Comparison of ENCODE assay signal across 8 mouse cellular contexts in the genomic region with DNA sequence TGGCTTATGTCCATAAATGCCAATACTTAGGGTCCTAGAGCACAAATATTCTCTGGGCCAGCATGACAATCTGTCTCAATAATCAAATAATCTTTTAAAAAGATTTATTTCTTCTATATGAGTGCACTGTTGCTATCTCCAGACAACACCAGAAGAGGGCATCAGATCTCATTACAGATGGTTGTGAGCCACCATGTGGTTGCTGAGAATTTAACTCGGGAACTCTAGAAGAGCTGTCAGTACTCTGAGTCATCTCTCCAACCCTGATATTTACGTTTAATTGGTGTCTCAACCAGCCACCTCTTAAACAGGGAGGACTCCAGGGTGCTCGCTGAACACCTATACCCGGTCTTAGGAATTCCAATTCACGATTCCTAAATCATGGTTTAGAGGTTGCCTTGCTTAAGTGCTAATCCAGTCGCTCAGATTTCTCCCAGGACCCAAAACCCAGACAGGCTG. TPM values are rescaled to one million over a fixed set of nuclear protein-coding genes. Genes with fewer than 3 reads are reported as not detected.
DNase-seq lines count a peak whose midpoint lies in the region; ATAC-seq and TF ChIP-seq lines count a peak whose summit lies in the region.
"Not testable (repeated sequence)": the region's sequence is repeated elsewhere in the genome, so short reads cannot be mapped to it uniquely, and the experiment has no call there.

No protein-coding gene starts in this region.

- H3K4me1 ChIP-seq in embryonic facial prominence, embryonic 10.5 days; heart, adult 2 months (ENCODE audit: control insufficient read depth, insufficient read depth, low read length); intestine, embryonic 16.5 days (ENCODE audit: control insufficient read depth, insufficient read depth, low read length); lung, embryonic 15.5 days; neural tube, embryonic 13.5 days (replicated peaks): not testable (repeated sequence)

- intact Hi-C loops in heart, adult 2 months (cut with DNase I) = loop anchor here (2.0 to 5.0 kb wide), 2 partner anchors 37 to 94 kb away; no protein-coding TSS in a partner anchor

- H3K27me3 ChIP-seq in embryonic facial prominence, embryonic 10.5 days (replicated peaks; ENCODE audit: low read depth, poor library complexity, severe bottlenecking); heart, adult 2 months (ENCODE audit: control insufficient read depth, insufficient read depth, low read length); intestine, embryonic 16.5 days (replicated peaks; ENCODE audit: control insufficient read depth, insufficient read depth, low read length); lung, embryonic 15.5 days; neural tube, embryonic 13.5 days: not testable (repeated sequence)

- not testable (repeated sequence) for H3K79me2 ChIP-seq in heart, adult 2 months (replicated peaks; ENCODE audit: control insufficient read depth, insufficient read depth, low read length)

- peak overlapping the region; percentile 72; the same call in 1 of the 2 replicates for H3K9ac ChIP-seq in heart, adult 2 months (ENCODE audit: low read depth, low read length)
- peak overlapping the region; percentile 83 for H3K9ac ChIP-seq in intestine, embryonic 16.5 days (ENCODE audit: low read depth, low read length)
- peak overlapping the region; percentile 78 for H3K9ac ChIP-seq in lung, embryonic 15.5 days
- peak overlapping the region; percentile 81 for H3K9ac ChIP-seq in neural tube, embryonic 13.5 days

- H3K36me3 ChIP-seq in embryonic facial prominence, embryonic 10.5 days (replicated peaks) = peaks cover 46% of the 10 kb centered on the region
- not testable (repeated sequence) for H3K36me3 ChIP-seq in heart, adult 2 months (ENCODE audit: control insufficient read depth, insufficient read depth, low read length)
- H3K36me3 ChIP-seq in intestine, embryonic 16.5 days (ENCODE audit: control insufficient read depth, insufficient read depth, low read length) = peaks cover 26% of the 10 kb centered on the region
- peaks cover 40% of the 10 kb centered on the region for H3K36me3 ChIP-seq in lung, embryonic 15.5 days
- H3K36me3 ChIP-seq in neural tube, embryonic 13.5 days = peaks cover 35% of the 10 kb centered on the region

- DNase-seq in T-cell, adult 2 months (ENCODE audit: low spot score) = peak; percentile 40
- DNase-seq in embryonic facial prominence, embryonic 10.5 days (ENCODE audit: low spot score); heart, adult 2 months: not testable (repeated sequence)
- DNase-seq in layer of hippocampus, postnatal 36 days = peak; percentile 4 to 15
- DNase-seq in thymus, postnatal 25 days = peak; percentile 17

- H3K27ac ChIP-seq in embryonic facial prominence, embryonic 10.5 days (replicated peaks) = peak overlapping the region; percentile 93
- H3K27ac ChIP-seq in heart, adult 2 months = peak overlapping the region; percentile 75
- peak overlapping the region; percentile 70; the same call in 1 of the 2 replicates for H3K27ac ChIP-seq in intestine, embryonic 16.5 days (ENCODE audit: low read length)
- H3K27ac ChIP-seq in lung, embryonic 15.5 days = peak overlapping the region; percentile 73
- 0 out of 2 replicates have a peak overlapping the region, but pooled peaks have one; percentile 33 for H3K27ac ChIP-seq in neural tube, embryonic 13.5 days (replicated peaks)

- TF ChIP-seq EP300 in heart, adult 2 months (IDR thresholded peaks at IDR 0.05; ENCODE audit: insufficient read depth, low read depth, low read length) = not testable (repeated sequence)

- not testable (repeated sequence) for ATAC-seq in intestine, embryonic 16.5 days; lung, embryonic 15.5 days (ENCODE audit: borderline replicate concordance, extremely low read depth, low FRiP score, low TSS enrichment)
- ATAC-seq in neural tube, embryonic 13.5 days (ENCODE audit: low read depth) = peak; percentile 10; the same call in 1 of the 2 replicates

- TF ChIP-seq POLR2A in heart, adult 2 months (IDR thresholded peaks at IDR 0.05; ENCODE audit: insufficient read depth, low read depth, low read length) = not testable (repeated sequence)

- H3K4me2 ChIP-seq in intestine, embryonic 16.5 days (ENCODE audit: low read depth, low read length) = peak overlapping the region; percentile 65
- peak overlapping the region; percentile 74 for H3K4me2 ChIP-seq in lung, embryonic 15.5 days
- H3K4me2 ChIP-seq in neural tube, embryonic 13.5 days = peak overlapping the region; percentile 81

- peak; percentile 64 for TF ChIP-seq CTCF in heart, adult 2 months (IDR thresholded peaks at IDR 0.05)

- H3K9me3 ChIP-seq in embryonic facial prominence, embryonic 10.5 days = peaks cover 41% of the 10 kb centered on the region
- H3K9me3 ChIP-seq in intestine, embryonic 16.5 days (ENCODE audit: control insufficient read depth, low read length) = peaks cover 14% of the 10 kb centered on the region
- H3K9me3 ChIP-seq in lung, embryonic 15.5 days = peaks cover 20% of the 10 kb centered on the region; the same call in 1 of the 2 replicates
- H3K9me3 ChIP-seq in neural tube, embryonic 13.5 days = peaks cover 23% of the 10 kb centered on the region

- WGBS in embryonic facial prominence, embryonic 10.5 days = 70% methylated on average over 6 of the region's 6 CpGs
- 36% methylated on average over 6 of the region's 6 CpGs for WGBS in heart, adult 2 months
- WGBS in intestine, embryonic 16.5 days = 46% methylated on average over 6 of the region's 6 CpGs
- WGBS in lung, embryonic 15.5 days = 42% methylated on average over 6 of the region's 6 CpGs
- 65% methylated on average over 6 of the region's 6 CpGs for WGBS in neural tube, embryonic 13.5 days

- peak overlapping the region; percentile 79 for H3K4me3 ChIP-seq in embryonic facial prominence, embryonic 10.5 days
- peak overlapping the region; percentile 53 for H3K4me3 ChIP-seq in heart, adult 2 months
- peak overlapping the region; percentile 77 for H3K4me3 ChIP-seq in intestine, embryonic 16.5 days (ENCODE audit: low read length)
- H3K4me3 ChIP-seq in lung, embryonic 15.5 days = peak overlapping the region; percentile 82
- peak overlapping the region; percentile 75 for H3K4me3 ChIP-seq in neural tube, embryonic 13.5 days

RNA-seq across cellular contexts. Expression of a gene that starts 27.3 kb away (rescaled TPM):
- polyA plus RNA-seq in embryonic facial prominence, embryonic 10.5 days (2016; fragmentation: Nextera tagmentation; extraction: Ambion mirVana) = 48.5 and 57.1 TPM in 2 replicates
- total RNA-seq in heart, adult 2 months (2021) = 10 to 100 TPM; 35.1 to 37.4 TPM
- 8.4 and 12.1 TPM in 2 replicates for polyA plus RNA-seq in heart, adult 2 months (2012; rRNA removed)
- 30.5 and 32.1 TPM in 2 replicates for polyA plus RNA-seq in intestine, embryonic 16.5 days (2015; fragmentation: Nextera tagmentation; extraction: Ambion mirVana)
- 100 to 1,000 TPM; 155 to 160 TPM for total RNA-seq in layer of hippocampus, postnatal 36 days (2021)
- polyA plus RNA-seq in lung, embryonic 15.5 days (2015; fragmentation: Nextera tagmentation; extraction: Ambion mirVana) = 37.0 and 39.8 TPM in 2 replicates
- 91.1 and 96.1 TPM in 2 replicates for polyA plus RNA-seq in neural tube, embryonic 13.5 days (2015; fragmentation: Nextera tagmentation; extraction: Ambion mirVana)

Comparison
In these comparisons a context has a peak if more than half of its experiments do, and no peak if none do; other contexts are left out.
1. H3K27ac ChIP-seq: peak in every context shown above with its lines; median percentile 93 in embryonic facial prominence, embryonic 10.5 days; 75 in heart, adult 2 months; 73 in lung, embryonic 15.5 days; 70 in intestine, embryonic 16.5 days; 33 in neural tube, embryonic 13.5 days.